Mouse (Mus musculus) kidney, embryonic 14.5 days (tissue): ENCODE data around the gene Cacna2d3. TPM values are rescaled to one million over a fixed set of nuclear protein-coding genes. Genes with fewer than 3 reads are reported as not detected.

Source experiments
- ATAC-seq: fragments of 200-750 bp; cut with Nextera tagmentation; 2 replicates; pipeline ENCODE4 v1.8.0; 2017; ENCODE audit warnings: moderate number of reproducible peaks, mild to moderate bottlenecking, moderate TSS enrichment, moderate library complexity; ENCODE audit not compliant: low FRiP score, low TSS enrichment
- H3K27ac ChIP-seq: fragments of 300-500 bp; sonication (generic); 2 replicates; pipeline ENCODE4 v1.5.1; 2014; ENCODE audit warnings: low read depth, mild to moderate bottlenecking, low read length, moderate library complexity, mixed read lengths
- H3K27me3 ChIP-seq: fragments of 300-500 bp; sonication (generic); 2 replicates; pipeline ENCODE4 v1.6.1; 2014; ENCODE audit warnings: mild to moderate bottlenecking, low read length; ENCODE audit not compliant: control insufficient read depth, insufficient read depth
- H3K36me3 ChIP-seq: fragments of 300-500 bp; sonication (generic); 2 replicates; pipeline ENCODE4 v1.6.1; 2014; ENCODE audit warnings: low read length, mixed read lengths; ENCODE audit not compliant: control insufficient read depth, insufficient read depth
- H3K4me1 ChIP-seq: fragments of 300-500 bp; sonication (generic); 2 replicates; pipeline ENCODE4 v1.6.1; 2014; ENCODE audit warnings: low read length, mixed read lengths; ENCODE audit not compliant: control insufficient read depth, insufficient read depth
- H3K4me2 ChIP-seq: fragments of 300-500 bp; sonication (generic); replicated peaks from 2 replicates; pipeline ENCODE4 v1.6.1; 2014; ENCODE audit warnings: low read depth, mild to moderate bottlenecking, low read length
- H3K4me3 ChIP-seq: fragments of 300-500 bp; sonication (generic); 2 replicates; pipeline ENCODE4 v1.5.1; 2014; ENCODE audit warnings: mild to moderate bottlenecking, low read length
- H3K9ac ChIP-seq: fragments of 300-500 bp; sonication (generic); 2 replicates; pipeline ENCODE4 v1.6.1; 2014; ENCODE audit warnings: low read depth, mild to moderate bottlenecking, low read length, moderate library complexity
- H3K9me3 ChIP-seq: fragments of 300-500 bp; sonication (generic); 2 replicates; pipeline ENCODE4 v1.6.1; 2016; ENCODE audit warnings: low read length; ENCODE audit not compliant: control insufficient read depth
- WGBS: fragments of 180-500 bp; shearing (Covaris S2); extraction: QIAGEN DNeasy Blood & Tissue Kit; methylation state at CpG from one replicate; pipeline ENCODE4 v1.1.7; 2014; 5-methylcytosine and 5-hydroxymethylcytosine counted together
- polyA plus RNA-seq: library from polyadenylated mRNA; unstranded; fragments of >200 nt; fragmentation: Nextera tagmentation; extraction: Ambion mirVana; gene quantifications from 2 replicates; pipeline ENCODE4 v1.2.1, GENCODE M21; 2014

The Cacna2d3 gene
- polyA plus RNA-seq, 1 experiment from 2014 or later, result 3.9 TPM

GRCm38 (mm10) chr14:28980482-28980881, 741.2 kb downstream of the Cacna2d3 start:
- H3K27ac ChIP-seq, result no peak overlapping the region
- H3K9me3 ChIP-seq, result no peaks in the 10 kb centered on the region
- 39% methylated on average over 3 of the region's 3 CpGs for WGBS
- H3K36me3 ChIP-seq, result no peaks in the 10 kb centered on the region
- no peaks in the 10 kb centered on the region for H3K4me1 ChIP-seq
- no peak overlapping the region for H3K4me2 ChIP-seq
- no peaks in the 10 kb centered on the region for H3K27me3 ChIP-seq
- no peak overlapping the region for H3K9ac ChIP-seq
- no peak for ATAC-seq
- H3K4me3 ChIP-seq, result no peak overlapping the region

DNA sequence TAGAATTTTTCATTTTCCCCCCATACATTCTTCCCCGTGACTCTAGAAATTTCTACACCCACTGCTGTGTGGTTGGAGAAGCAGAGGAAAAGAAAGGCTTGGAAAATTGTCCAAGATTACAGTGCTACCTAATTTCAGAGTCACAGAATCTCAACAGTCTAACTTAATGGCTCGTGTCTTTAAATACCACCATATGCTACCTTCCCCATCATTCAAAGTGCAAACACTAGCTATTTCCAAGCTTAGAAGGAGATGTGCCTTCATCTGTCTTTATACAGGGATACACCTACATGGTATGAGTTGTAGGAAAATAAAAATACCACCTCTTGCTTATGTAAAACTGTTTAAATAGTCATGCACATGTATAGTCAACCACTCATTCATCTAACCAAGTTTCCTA, 742.4 kb downstream of the Cacna2d3 start:
- Histone ChIP-seq H3K9ac (no peak overlapping the region), H3K4me1 (no peaks in the 10 kb centered on the region), H3K9me3 (no peaks in the 10 kb centered on the region), H3K27ac (no peak overlapping the region), H3K4me3 (no peak overlapping the region), H3K27me3 (no peaks in the 10 kb centered on the region), H3K36me3 (no peaks in the 10 kb centered on the region), H3K4me2 (no peak overlapping the region)
- ATAC-seq, result no peak
- 95% methylated on average over 2 of the region's 2 CpGs for WGBS

GRCm38 (mm10) chr14:28972620-28973019, 749.0 kb downstream of the Cacna2d3 start:
- Histone ChIP-seq H3K36me3 (no peaks in the 10 kb centered on the region), H3K9ac (no peak overlapping the region), H3K9me3 (no peaks in the 10 kb centered on the region), H3K4me3 (no peak overlapping the region), H3K27ac (no peak overlapping the region), H3K27me3 (peaks cover 4% of the 10 kb centered on the region; the same call in 1 of the 2 replicates), H3K4me1 (no peaks in the 10 kb centered on the region), H3K4me2 (no peak overlapping the region)
- WGBS, result 21% methylated on average over 5 of the region's 5 CpGs
- no peak for ATAC-seq

DNA sequence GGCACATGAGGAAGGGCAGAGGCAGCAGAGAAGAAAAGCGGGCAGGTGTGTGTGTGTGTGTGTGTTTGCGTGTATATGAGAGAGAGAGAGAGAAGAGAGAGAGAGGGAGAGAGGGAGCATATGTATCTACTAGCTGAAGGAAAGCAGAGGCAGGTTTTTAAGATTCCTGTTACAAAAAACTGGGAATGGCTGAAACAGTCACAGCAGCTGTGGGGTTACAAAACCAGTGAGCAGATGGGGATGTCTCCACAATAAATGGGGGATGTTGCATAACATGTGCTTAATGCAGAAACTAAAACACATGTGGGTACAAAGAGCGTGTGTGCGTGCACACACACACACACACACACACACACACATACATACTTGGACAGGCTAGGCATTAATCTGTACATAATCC, 752.4 kb downstream of the Cacna2d3 start:
- H3K36me3 ChIP-seq, result no peaks in the 10 kb centered on the region
- H3K4me2 ChIP-seq, result no peak overlapping the region
- H3K27ac ChIP-seq, result no peak overlapping the region
- ATAC-seq, result no peak
- 89% methylated on average over 4 of the region's 4 CpGs for WGBS
- H3K9me3 ChIP-seq, result no peaks in the 10 kb centered on the region
- H3K9ac ChIP-seq, result no peak overlapping the region
- H3K4me1 ChIP-seq, result no peaks in the 10 kb centered on the region
- peaks cover 4% of the 10 kb centered on the region; the same call in 1 of the 2 replicates for H3K27me3 ChIP-seq
- H3K4me3 ChIP-seq, result no peak overlapping the region

DNA sequence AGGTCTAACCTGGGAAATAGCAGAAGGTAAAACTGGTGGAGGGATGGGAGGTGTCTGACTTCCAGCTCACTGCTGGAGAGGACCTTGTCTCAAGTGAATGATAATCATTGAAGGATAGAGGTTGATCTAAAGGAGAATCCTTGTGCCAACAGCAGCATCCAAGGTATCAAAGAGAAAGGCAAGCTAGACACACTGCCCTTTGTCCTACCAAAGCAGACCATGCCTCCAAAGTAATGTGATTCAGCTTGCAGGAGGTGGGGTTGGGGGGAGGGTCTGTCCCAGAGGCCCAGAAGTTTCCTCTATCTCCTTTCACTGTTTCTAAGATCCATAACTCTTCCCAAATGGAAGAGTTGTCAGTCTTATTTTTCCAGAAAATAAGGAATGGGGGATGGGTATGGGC, 754.8 kb downstream of the Cacna2d3 start:
- H3K9me3 ChIP-seq, result no peaks in the 10 kb centered on the region
- no peak overlapping the region for H3K9ac ChIP-seq
- no peak overlapping the region for H3K4me2 ChIP-seq
- H3K4me3 ChIP-seq, result no peak overlapping the region
- ATAC-seq, result no peak
- H3K4me1 ChIP-seq, result no peaks in the 10 kb centered on the region
- no peaks in the 10 kb centered on the region for H3K36me3 ChIP-seq
- H3K27ac ChIP-seq, result no peak overlapping the region
- peaks cover 4% of the 10 kb centered on the region; the same call in 1 of the 2 replicates for H3K27me3 ChIP-seq

- Histone ChIP-seq H3K36me3 (no peaks in the 10 kb centered on the region), H3K27ac (no peak overlapping the region), H3K4me3 (no peak overlapping the region), H3K4me1 (no peaks in the 10 kb centered on the region), H3K9ac (no peak overlapping the region), H3K27me3 (peaks cover 2% of the 10 kb centered on the region; the same call in 1 of the 2 replicates), H3K4me2 (no peak overlapping the region), H3K9me3 (no peaks in the 10 kb centered on the region)
- 50% methylated on average over 5 of the region's 5 CpGs for WGBS
- ATAC-seq, result no peak
These were observed 760.3 kb downstream of the Cacna2d3 start for GRCm38 (mm10) chr14:28961379-28961778.

- ATAC-seq, result no peak
- no peaks in the 10 kb centered on the region for H3K36me3 ChIP-seq
- H3K9me3 ChIP-seq, result no peaks in the 10 kb centered on the region
- no peak overlapping the region for H3K9ac ChIP-seq
- no peak overlapping the region for H3K4me2 ChIP-seq
- WGBS, result 62% methylated on average over 3 of the region's 3 CpGs
- H3K27me3 ChIP-seq, result peaks cover 7% of the 10 kb centered on the region; the same call in 1 of the 2 replicates
- no peak overlapping the region for H3K27ac ChIP-seq
- H3K4me3 ChIP-seq, result no peak overlapping the region
- 0 out of 2 replicates have a peak, but pooled peaks cover 6% of the 10 kb centered on the region for H3K4me1 ChIP-seq
These were observed 762.6 kb downstream of the Cacna2d3 start for GRCm38 (mm10) chr14:28959042-28959441.

GRCm38 (mm10) chr14:28958131-28959015, 763.3 kb downstream of the Cacna2d3 start:
- Histone ChIP-seq H3K9me3 (no peaks in the 10 kb centered on the region), H3K4me3 (no peak overlapping the region), H3K27me3 (peaks cover 7% of the 10 kb centered on the region; the same call in 1 of the 2 replicates), H3K4me2 (no peak overlapping the region), H3K27ac (no peak overlapping the region), H3K9ac (no peak overlapping the region), H3K4me1 (0 out of 2 replicates have a peak, but pooled peaks cover 11% of the 10 kb centered on the region), H3K36me3 (no peaks in the 10 kb centered on the region)
- ATAC-seq, result no peak
- 22% methylated on average over 6 of the region's 6 CpGs for WGBS

- H3K36me3 ChIP-seq, result no peaks in the 10 kb centered on the region
- no peak overlapping the region for H3K4me3 ChIP-seq
- H3K4me1 ChIP-seq, result 0 out of 2 replicates have a peak, but pooled peaks cover 13% of the 10 kb centered on the region
- no peak overlapping the region for H3K4me2 ChIP-seq
- H3K9ac ChIP-seq, result no peak overlapping the region
- H3K9me3 ChIP-seq, result no peaks in the 10 kb centered on the region
- ATAC-seq, result no peak
- peaks cover 7% of the 10 kb centered on the region; the same call in 1 of the 2 replicates for H3K27me3 ChIP-seq
- no peak overlapping the region for H3K27ac ChIP-seq
- WGBS, result 20% methylated on average over 3 of the region's 3 CpGs
These were observed 766.5 kb downstream of the Cacna2d3 start for GRCm38 (mm10) chr14:28955181-28955580.
